Mouse (Mus musculus): ENCODE measurements around the gene Dmc1.

Dmc1 gene

GRCm38 (mm10) chr15:79511553-79512320 is 93.2 kb downstream of the Dmc1 start:
- DNase-seq (ENCODE audit: low spot score): peak; percentile 84
